Mouse (Mus musculus): ENCODE measurements around the gene Actn3. TPM values are rescaled to one million over a fixed set of nuclear protein-coding genes. Genes with fewer than 3 reads are reported as not detected.

The Actn3 gene
- polyA plus RNA-seq (2015; fragmentation: Nextera tagmentation; extraction: Ambion mirVana) = 2.2 and 2.7 TPM in 2 replicates

DNA sequence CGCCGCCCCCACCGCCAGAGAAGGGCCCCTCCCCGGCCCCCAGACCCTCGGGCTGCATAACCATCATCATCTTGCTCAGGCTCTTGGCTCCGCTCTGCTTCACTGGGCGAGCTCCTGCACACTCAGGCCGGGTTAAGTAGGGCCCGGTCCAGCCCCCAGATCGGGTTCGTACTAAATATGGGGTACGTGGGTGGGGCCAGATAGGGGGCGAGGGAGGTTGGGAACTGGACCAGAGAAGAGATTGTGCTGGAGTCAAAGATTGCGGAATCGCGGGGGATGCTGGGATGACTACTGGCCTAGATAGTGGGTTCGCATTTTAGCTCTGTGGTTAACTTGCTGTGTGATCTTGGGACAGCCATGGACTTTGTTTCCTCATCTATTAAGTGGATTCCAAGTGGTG is at the start of gene Actn3:
Actn3 (minus strand) TSS at position 125 of the 400 bp plus-strand sequence.
- peak within 1 kb of the TSS; percentile 74 for H3K9ac ChIP-seq
- peak within 1 kb of the TSS; percentile 76 for H3K27ac ChIP-seq
- WGBS = 2% methylated on average over 16 of the region's 17 CpGs
- peak; percentile 35; the same call in 1 of the 2 replicates for ATAC-seq (replicated peaks)
- H3K36me3 ChIP-seq (replicated peaks) = no peaks in the 10 kb centered on the region
- H3K4me1 ChIP-seq = peaks cover 16% of the 10 kb centered on the region
- no peaks in the 10 kb centered on the region for H3K9me3 ChIP-seq
- no peaks in the 10 kb centered on the region for H3K27me3 ChIP-seq (replicated peaks)
- H3K4me2 ChIP-seq = peak within 1 kb of the TSS; percentile 70
- H3K4me3 ChIP-seq = peak within 1 kb of the TSS; percentile 86

DNA sequence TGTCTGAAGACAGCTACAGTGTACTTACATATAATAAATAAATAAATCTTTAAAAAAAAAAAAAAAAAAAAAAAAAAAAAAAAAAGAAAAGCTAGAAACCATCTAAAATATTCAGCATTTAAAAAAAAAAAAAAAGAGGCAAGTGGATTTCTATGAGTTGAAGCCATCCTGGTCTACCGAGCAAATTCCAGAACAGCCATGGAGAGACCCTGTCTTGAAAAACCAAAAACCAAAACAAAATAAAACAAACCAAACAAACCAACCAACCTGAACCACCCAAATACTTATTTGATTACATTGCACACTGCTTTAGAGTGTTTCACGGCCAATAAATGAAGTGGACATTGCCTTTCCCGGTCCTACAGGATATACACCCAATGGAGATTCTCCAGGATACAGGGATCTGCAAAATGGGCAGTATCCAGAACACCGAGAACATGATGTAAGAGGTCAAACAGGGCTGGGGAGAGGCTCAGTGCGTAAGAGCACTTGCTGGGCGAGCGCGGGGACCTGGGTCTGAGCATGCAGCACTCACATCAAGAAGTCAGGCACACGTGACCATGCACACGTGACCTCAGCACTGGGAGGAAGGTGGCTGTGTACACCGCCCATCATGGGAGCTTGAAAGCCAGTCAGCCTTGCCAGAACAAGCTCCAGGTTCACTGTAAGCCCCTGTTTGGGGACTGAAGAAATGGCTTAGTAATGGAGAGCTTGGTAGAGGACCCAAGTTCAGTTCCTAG is 47.6 kb upstream of the Actn3 start:
- no peak overlapping the region for H3K4me3 ChIP-seq
- H3K9ac ChIP-seq = no peak overlapping the region
- H3K9me3 ChIP-seq = no peaks in the 10 kb centered on the region
- no peaks in the 10 kb centered on the region for H3K27me3 ChIP-seq (replicated peaks)
- peaks cover 28% of the 10 kb centered on the region for H3K36me3 ChIP-seq (replicated peaks)
- H3K4me1 ChIP-seq = peaks cover 27% of the 10 kb centered on the region
- no peak overlapping the region for H3K4me2 ChIP-seq
- ATAC-seq (replicated peaks) = no peak
- H3K27ac ChIP-seq = no peak overlapping the region
- WGBS = 96% methylated on average over 11 of the region's 11 CpGs

DNA sequence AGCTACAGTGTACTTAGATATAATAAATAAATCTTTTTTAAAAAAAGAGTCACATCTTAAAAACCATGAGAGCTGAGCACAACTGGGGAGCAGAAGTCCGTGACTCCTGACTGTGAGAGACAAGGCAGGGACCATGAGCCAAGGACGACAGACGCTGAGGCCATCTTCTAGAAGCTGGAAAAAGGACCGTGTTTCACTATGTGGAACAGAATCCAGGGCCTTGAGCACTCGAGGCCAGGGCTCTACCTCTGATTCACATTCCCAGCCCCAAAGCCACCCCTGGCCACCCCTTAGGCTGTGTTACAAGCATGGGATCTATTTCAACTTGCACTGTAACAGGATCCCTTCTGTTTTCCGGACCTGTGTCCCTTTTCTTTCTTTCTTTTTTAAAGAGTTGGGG is 41.9 kb upstream of the Actn3 start:
- Histone ChIP-seq H3K4me2 (no peak overlapping the region), H3K9me3 (no peaks in the 10 kb centered on the region), H3K27ac (no peak overlapping the region), H3K27me3 (replicated peaks) (no peaks in the 10 kb centered on the region), H3K36me3 (replicated peaks) (peaks cover 67% of the 10 kb centered on the region), H3K9ac (no peak overlapping the region), H3K4me1 (no peaks in the 10 kb centered on the region), H3K4me3 (no peak overlapping the region)
- ATAC-seq (replicated peaks) = no peak
- WGBS = 78% methylated on average over 6 of the region's 6 CpGs

DNA sequence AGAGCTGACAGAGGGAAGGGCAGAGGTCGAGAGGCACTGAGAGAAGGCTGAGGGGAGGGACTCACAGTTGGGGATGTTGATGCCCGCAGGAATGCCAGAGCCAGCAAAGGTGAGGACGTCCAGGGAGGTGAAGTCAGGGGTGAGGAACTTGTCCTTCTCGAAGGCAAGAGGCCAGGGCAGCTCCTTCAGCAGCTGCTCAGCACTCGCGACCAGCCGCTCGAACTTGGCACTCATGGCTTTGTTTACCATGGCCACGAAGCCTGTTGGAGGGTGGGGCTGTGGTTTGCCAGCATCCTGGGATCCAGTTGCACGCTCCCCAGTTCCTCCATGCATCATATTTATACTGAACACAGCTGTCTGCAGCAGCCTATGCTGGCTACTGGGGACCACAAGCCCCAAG is 39.1 kb upstream of the Actn3 start:
- Histone ChIP-seq H3K4me3 (no peak overlapping the region), H3K27me3 (replicated peaks) (no peaks in the 10 kb centered on the region), H3K4me2 (no peak overlapping the region), H3K36me3 (replicated peaks) (peaks cover 73% of the 10 kb centered on the region), H3K4me1 (no peaks in the 10 kb centered on the region), H3K9me3 (no peaks in the 10 kb centered on the region), H3K27ac (no peak overlapping the region), H3K9ac (no peak overlapping the region)
- ATAC-seq (replicated peaks) = no peak
- WGBS = 80% methylated on average over 10 of the region's 10 CpGs

DNA sequence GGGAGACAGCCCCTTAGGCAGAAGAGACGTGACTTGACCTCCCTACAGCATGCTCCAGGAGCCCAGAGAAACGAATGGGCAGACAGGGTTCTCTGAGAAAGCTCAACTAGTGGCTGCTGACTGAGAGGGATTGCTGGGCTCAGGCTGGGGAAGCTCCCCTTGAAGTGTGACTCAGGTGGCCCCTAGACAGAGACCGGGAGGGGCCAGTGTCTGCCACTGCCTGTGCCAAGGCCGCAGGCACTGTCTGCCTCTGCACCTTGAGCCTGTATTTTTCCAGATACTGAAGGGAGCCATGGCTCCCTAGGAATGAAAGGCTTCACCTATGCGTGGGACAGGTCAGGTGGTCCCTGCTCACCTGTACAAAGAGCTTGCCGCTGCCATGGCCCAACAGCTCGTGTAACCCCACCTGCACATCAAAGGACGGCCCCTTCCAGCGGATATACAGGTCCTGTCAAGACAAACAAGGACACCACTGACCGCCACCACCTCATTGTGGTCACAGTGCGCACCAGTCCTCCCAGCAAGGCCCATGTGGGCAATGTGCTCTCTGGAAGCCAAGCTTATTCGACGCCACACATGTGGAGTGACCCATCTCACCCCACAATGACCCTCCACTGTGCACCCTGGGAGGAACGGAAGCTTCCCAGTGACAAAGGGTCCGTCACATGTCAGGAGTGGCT is 38.4 kb upstream of the Actn3 start:
- H3K27me3 ChIP-seq (replicated peaks) = no peaks in the 10 kb centered on the region
- H3K4me3 ChIP-seq = no peak overlapping the region
- H3K36me3 ChIP-seq (replicated peaks) = peaks cover 65% of the 10 kb centered on the region
- H3K9ac ChIP-seq = no peak overlapping the region
- no peaks in the 10 kb centered on the region for H3K4me1 ChIP-seq
- H3K27ac ChIP-seq = no peak overlapping the region
- H3K9me3 ChIP-seq = no peaks in the 10 kb centered on the region
- no peak overlapping the region for H3K4me2 ChIP-seq
- ATAC-seq (replicated peaks) = no peak
- 92% methylated on average over 15 of the region's 15 CpGs for WGBS

DNA sequence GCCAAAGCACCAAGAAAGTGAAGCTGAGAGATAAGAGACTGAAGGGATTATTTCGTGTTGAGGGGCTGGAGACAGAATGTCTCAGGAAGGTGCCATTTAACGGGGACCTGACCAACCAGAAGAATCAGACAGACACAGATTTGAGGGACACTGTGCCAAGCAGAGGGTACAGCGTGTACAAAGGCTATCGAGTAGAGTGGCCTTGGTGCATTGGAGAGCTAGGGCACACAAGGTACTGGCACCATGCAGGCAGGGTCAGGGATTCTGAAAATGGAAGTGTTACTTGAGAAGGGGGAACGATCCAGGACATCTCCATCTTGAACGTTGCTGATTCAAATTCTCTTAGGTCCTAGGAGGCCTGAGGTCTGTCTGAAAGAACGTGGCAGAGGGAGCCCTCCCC is 31.7 kb upstream of the Actn3 start:
- no peak overlapping the region for H3K4me2 ChIP-seq
- H3K36me3 ChIP-seq (replicated peaks) = peaks cover 32% of the 10 kb centered on the region
- H3K27ac ChIP-seq = no peak overlapping the region
- no peak overlapping the region for H3K4me3 ChIP-seq
- H3K27me3 ChIP-seq (replicated peaks) = no peaks in the 10 kb centered on the region
- WGBS = 91% methylated on average over 7 of the region's 7 CpGs
- peaks cover 15% of the 10 kb centered on the region for H3K4me1 ChIP-seq
- no peaks in the 10 kb centered on the region for H3K9me3 ChIP-seq
- H3K9ac ChIP-seq = no peak overlapping the region
- ATAC-seq (replicated peaks) = no peak

DNA sequence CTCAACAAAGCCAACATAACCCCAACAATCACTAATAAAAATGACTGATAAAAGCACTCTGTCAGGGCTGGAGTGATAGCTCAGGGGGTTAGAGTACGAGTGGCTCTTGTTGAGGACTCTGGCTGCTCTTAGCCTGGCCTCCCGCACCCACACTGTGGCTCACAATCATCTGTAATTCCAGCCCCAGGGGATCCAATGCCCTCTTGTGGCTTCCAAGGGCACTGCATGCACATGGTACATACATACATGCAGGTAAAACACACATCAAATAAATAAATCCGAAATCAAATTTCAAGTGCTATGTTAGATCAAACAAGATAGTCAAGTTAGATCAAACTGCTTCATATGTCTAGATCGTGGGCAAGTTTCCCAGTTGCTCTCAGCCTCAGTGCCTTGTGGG is 30.4 kb upstream of the Actn3 start:
- Histone ChIP-seq H3K4me3 (no peak overlapping the region), H3K9ac (no peak overlapping the region), H3K4me1 (peaks cover 15% of the 10 kb centered on the region), H3K27ac (no peak overlapping the region), H3K9me3 (no peaks in the 10 kb centered on the region), H3K36me3 (replicated peaks) (peaks cover 24% of the 10 kb centered on the region), H3K4me2 (no peak overlapping the region), H3K27me3 (replicated peaks) (no peaks in the 10 kb centered on the region)
- no peak for ATAC-seq (replicated peaks)
- WGBS = 87% methylated on average over 4 of the region's 4 CpGs

DNA sequence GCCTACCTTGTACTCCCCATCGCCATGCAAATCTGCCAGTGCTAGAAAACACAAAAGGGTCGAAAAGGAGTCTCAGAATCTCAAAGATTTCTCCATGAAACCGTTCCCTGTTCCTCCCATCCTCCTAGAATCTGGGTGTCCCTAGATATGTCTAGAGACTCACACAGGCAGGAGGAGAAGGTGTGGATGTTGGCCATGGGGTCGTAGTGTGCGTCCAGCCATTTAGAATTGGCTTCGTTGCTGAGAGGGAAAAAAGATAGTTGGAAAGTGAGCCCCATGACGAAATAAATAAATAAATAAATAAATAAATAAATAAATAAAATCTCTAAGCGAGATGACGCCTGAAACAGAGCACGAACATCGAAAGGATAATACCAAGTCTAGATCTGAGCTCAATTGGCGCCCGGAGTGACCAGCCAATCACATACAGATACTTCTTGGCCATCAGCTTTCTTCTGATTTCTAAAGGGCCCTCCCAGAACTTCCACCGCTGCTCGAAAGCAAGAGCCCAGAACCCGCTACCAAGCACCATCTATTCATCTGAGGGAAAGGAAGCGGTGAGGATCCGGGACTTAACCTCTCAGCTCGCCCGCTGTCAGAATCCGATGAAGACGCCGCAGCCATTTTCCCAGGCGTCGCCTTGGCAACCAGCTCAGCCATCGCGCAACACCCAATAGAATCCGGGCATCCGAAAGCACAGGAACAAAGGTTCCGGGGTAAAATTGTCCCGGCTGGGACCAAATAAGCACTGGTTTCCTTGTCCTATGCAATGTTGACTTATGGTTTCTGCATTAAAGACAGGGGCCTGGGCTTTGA is 28.5 kb upstream of the Actn3 start, which contains the start of gene Bbs1:
Bbs1 (minus strand) TSS at position 650 of the 816 bp plus-strand sequence.
- peak within 1 kb of the TSS; percentile 88 for H3K27ac ChIP-seq
- H3K9ac ChIP-seq = peak within 1 kb of the TSS; percentile 69
- 6% methylated on average over 31 of the region's 31 CpGs for WGBS
- peak; percentile 85 for ATAC-seq (replicated peaks)
- no peaks in the 10 kb centered on the region for H3K9me3 ChIP-seq
- peaks cover 24% of the 10 kb centered on the region for H3K36me3 ChIP-seq (replicated peaks)
- H3K4me2 ChIP-seq = peak within 1 kb of the TSS; percentile 61
- H3K4me1 ChIP-seq = peaks cover 15% of the 10 kb centered on the region
- H3K4me3 ChIP-seq = peak within 1 kb of the TSS; percentile 81
- no peaks in the 10 kb centered on the region for H3K27me3 ChIP-seq (replicated peaks)

DNA sequence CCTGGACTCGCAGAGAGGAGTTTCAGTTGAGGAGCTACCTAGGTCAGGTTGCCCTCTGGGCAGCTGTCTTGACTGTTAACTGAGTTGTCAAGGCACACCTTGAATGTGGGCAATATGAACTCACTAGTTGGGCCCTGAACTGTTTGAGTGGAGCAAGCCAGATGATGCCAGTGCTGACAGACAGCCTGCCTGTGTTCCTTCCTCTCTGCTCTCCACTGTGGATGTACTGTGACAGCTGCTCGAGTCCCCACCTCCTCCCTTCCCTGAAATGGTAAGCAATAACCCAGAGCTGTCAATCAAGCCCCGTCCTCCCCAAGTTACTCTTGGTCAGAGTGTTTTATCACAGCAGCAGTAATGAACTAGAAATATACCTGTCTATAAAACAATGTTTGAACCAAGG is 22.2 kb upstream of the Actn3 start:
- H3K9me3 ChIP-seq = no peaks in the 10 kb centered on the region

DNA sequence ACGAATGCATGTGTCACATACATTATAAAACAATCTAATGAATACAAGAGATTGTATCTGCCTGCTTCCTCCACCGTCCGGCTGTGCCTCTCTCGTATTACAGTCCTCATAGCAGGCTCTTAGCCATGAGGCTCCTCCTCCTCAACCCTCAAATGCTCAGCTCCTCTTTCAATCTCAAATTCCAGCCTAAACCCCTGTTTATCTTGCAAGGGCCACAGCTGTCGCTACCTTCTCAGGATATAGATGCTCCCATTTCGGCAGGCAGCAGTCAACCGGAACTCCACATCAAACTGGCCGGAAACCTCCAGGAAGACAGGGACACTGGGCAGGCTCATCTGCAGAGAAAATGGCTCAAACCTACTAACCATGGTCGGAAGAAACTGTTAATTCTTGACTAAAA is 21.3 kb upstream of the Actn3 start:
- Histone ChIP-seq H3K36me3 (replicated peaks) (peaks cover 27% of the 10 kb centered on the region; the same call in 1 of the 2 replicates), H3K27me3 (replicated peaks) (no peaks in the 10 kb centered on the region), H3K4me3 (no peak overlapping the region), H3K9me3 (no peaks in the 10 kb centered on the region), H3K27ac (no peak overlapping the region), H3K9ac (no peak overlapping the region), H3K4me2 (no peak overlapping the region), H3K4me1 (no peaks in the 10 kb centered on the region)
- WGBS = 89% methylated on average over 9 of the region's 9 CpGs
- ATAC-seq (replicated peaks) = no peak

More for the DNA sequence above, 22.2 kb upstream of the Actn3 start:
- H3K4me2 ChIP-seq = no peak overlapping the region
- no peaks in the 10 kb centered on the region for H3K27me3 ChIP-seq (replicated peaks)
- H3K27ac ChIP-seq = no peak overlapping the region
- no peak for ATAC-seq (replicated peaks)
- H3K4me3 ChIP-seq = no peak overlapping the region
- peaks cover under 1% of the 10 kb centered on the region; the same call in 1 of the 2 replicates for H3K4me1 ChIP-seq
- no peak overlapping the region for H3K9ac ChIP-seq
- WGBS = 90% methylated on average over 3 of the region's 3 CpGs
- H3K36me3 ChIP-seq (replicated peaks) = peaks cover 22% of the 10 kb centered on the region; the same call in 1 of the 2 replicates

DNA sequence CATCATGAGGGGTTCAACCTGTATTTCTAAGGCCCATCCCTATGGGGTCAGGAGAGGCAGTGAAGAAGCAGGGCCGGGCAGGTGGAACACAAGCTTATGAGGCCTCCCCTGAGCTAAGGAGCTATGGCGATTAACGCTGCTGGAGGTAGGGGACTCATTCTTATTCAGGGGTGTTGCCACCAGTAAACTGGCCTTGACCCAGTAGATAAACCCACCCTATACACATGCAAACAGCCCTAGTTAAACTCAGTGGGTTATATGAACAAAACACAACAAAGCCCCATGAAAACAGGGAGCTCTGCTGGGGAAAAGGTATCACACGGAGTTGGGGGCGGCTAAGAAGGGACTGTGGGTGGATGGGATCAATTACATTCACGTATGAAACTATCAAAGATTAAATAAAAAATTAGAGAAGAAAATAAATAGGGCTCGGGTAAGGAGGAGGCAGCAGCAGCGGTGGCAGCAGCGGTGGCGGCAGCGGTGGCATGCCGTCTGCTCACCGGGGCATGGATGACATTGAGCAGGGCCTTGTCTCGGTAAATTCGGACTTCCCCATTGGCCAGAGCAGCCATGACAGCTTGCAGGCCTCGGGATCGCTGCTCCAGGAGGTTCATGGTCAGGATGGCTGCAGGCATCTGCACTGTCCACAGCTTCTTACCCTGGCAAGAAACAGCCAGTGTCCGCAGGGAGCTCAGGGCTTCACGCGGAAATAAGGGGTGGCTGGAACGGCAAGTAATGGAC is 19.2 kb upstream of the Actn3 start:
- H3K36me3 ChIP-seq (replicated peaks) = peaks cover 28% of the 10 kb centered on the region; the same call in 1 of the 2 replicates
- no peak for ATAC-seq (replicated peaks)
- no peak overlapping the region for H3K4me3 ChIP-seq
- H3K27ac ChIP-seq = no peak overlapping the region
- no peaks in the 10 kb centered on the region for H3K4me1 ChIP-seq
- H3K4me2 ChIP-seq = no peak overlapping the region
- 52% methylated on average over 21 of the region's 21 CpGs for WGBS
- no peaks in the 10 kb centered on the region for H3K27me3 ChIP-seq (replicated peaks)
- no peak overlapping the region for H3K9ac ChIP-seq
- no peaks in the 10 kb centered on the region for H3K9me3 ChIP-seq
